Mouse (Mus musculus) megakaryocyte-erythroid progenitor cell, adult 5-6 weeks (primary cell): ENCODE data around the gene Pam. TPM values are rescaled to one million over a fixed set of nuclear protein-coding genes. Genes with fewer than 3 reads are reported as not detected.

Experiments used
- ATAC-seq: replicated peaks from 2 replicates; pipeline ENCODE4 v1.8.0; 2016; ENCODE audit warnings: mild to moderate bottlenecking, inconsistent platforms; ENCODE audit not compliant: severe bottlenecking, poor library complexity, low FRiP score, low TSS enrichment
- total RNA-seq, 2 experiments: library from RNA; stranded (forward) in 1 of 2; stranded (reverse) in 1 of 2; fragments of 200-1000, 215-1000 nt in 1 of 2; fragments of >200 nt in 1 of 2; fragmentation: Nextera tagmentation in 1 of 2; gene quantifications; 2 replicates each; pipeline ENCODE4 v1.2.3; 2014 to 2017

Gene Pam
- total RNA-seq, 2 experiments from 2014 or later, result 6.1 to 22.3 TPM

GRCm38 (mm10) chr1:97748163-97748562 lies 347.3 kb downstream of the Pam start:
- ATAC-seq, result no peak

- no peak for ATAC-seq
Observed at GRCm38 (mm10) chr1:97746261-97746660, 349.2 kb downstream of the Pam start.

- no peak for ATAC-seq
Observed at GRCm38 (mm10) chr1:97745712-97746111, 349.7 kb downstream of the Pam start.
